Mouse (Mus musculus) adrenal gland, postnatal 4 days (tissue): Measurements from ENCODE around the gene Slc35c2. TPM values are rescaled to one million over a fixed set of nuclear protein-coding genes. Genes with fewer than 3 reads are reported as not detected.

ENCODE experiments used
- DNase-seq, 2 experiments: peaks; one replicate each; pipeline ENCODE4 v3.0.0; 2021 to 2022; ENCODE audit warnings: low spot score in 2 of 2, mixed read lengths in 2 of 2
- long read RNA-seq, 2 experiments: library from polyadenylated mRNA; stranded (forward); transcript quantifications; one replicate each; pipeline ENCODE4 v2.0.0; 2021
- total RNA-seq, 2 experiments: library from RNA; stranded (reverse); gene quantifications; 2 replicates each; pipeline ENCODE4 v1.2.3; 2021

Gene Slc35c2
- 10 to 100 TPM; 48.2 to 48.7 TPM for total RNA-seq
- long read RNA-seq, experiment 1, transcript Slc35c2-204 (10 exons, 2,008 nt): major isoform, 11 of 37 reads
- long read RNA-seq, experiment 1, partial matches to known transcripts: 6 of 37 reads
- long read RNA-seq, experiment 1, other reads (novel, unspliced or antisense): 20 of 37 reads
- long read RNA-seq, experiment 2, transcript Slc35c2-204 (10 exons, 2,008 nt): major isoform, 22 of 81 reads
- long read RNA-seq, experiment 2, partial matches to known transcripts: 20 of 81 reads
- long read RNA-seq, experiment 2, other reads (novel, unspliced or antisense): 38 of 81 reads

DNA sequence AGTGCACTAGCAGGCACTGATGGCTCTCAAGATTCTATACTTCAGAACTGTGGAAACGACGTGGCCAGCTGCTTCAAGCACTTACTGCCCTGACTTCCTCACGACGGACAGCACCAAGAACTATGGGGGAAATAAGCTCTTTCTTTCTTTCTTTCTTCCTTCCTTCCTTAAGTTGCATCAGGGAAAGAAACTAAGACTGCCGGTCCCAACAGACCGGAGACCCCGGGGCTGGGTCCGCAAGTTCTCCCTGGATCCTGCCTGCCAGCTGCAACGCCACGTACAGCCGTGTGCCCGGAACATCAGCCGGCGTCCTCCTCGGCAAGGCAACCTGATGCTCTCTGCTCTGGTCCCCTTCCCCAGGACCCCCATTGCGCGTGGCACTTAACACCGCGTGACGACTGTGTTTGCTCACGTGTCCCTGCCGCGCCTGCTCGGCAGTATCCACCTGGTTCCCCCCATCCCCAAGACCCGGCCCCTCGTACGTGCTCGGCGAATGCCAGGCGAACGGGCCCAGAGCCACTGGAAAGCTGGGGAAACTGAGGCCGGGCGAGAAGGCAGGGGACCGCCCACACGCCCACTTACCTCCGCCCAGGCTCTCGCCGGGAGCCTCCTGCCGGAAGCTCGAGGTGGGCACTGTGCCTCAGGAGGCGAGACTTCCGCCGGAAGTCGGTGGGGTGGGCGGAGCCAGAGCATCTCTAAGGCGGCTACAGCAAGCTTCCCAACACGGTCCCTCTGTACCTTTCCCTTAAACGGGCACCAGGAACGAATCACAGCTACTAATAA, at the start of gene Slc35c2:
Gene Slc35c2 (minus strand): TSS at position 668 of the 783 bp plus-strand sequence.
- DNase-seq: peak; percentile 75 to 85

DNA sequence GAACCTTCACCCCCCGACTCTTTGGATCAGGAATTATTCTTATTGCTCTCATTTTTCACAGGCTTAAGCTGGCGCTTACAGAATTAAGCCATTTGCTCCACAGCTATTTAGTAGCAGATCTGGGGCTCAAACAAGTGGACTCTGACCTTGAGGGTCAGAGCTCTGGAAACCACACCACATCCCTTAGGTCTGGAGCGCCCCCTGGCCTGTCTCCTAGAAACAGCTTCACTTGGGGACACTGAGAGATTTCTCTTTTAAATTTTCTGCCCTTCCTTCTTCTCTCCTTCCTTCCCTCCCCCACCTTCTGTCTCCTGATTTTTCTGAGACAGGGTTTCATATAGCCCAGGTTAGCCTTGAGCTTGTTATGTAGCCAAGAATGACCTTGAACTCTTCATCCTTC, 49.5 kb upstream of the Slc35c2 start:
- DNase-seq: peak in 1 of 2 experiments; percentile 30

DNA sequence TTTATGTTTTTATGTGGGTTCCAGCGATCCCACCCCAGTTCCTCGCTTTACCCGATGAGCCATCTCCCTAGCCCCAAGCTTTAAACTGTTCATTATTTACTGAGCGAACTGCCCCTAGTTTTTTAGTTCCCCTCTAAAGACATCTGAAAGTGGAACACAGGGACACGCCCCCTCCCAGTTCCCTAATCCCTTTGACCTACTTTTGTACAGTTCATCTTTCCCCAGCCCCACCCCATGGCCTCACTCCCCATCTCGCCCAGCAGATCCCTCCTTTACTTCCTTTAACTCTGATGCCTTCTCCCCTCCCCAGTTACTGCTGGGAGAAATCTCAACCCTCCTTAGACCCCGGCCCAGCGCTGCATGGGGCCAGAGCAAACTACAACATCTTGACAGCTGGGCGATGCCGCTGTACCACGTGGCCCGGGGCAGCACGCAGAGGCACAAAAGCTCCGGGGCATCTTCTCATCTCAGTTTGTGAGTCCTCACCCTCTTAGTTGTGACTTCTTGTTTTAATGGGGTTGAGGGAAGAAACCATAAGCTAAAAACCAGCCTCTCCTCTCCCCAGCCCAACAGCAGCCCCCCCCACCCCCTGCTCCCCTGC, 45.0 kb upstream of the Slc35c2 start:
- no peak for DNase-seq

DNA sequence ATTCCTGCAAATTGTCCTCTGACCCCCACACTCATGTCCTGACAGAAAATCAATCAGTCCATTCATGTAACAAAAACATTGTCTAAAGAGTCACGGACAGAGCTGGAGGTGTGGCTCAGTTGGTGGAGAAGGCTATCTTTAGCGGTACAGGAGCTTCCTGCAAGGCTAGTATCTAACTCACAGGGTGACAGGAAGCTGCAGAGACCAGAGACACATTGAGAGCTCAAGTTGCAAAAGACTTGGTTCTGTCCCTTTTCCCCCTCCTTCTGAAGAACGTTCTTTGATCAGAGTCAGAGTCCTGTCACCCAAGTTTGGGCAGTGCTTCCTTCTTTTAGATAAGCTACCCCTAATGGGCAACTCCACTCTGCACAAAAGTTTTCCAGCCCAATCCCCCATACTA, 42.0 kb upstream of the Slc35c2 start:
- no peak for DNase-seq

DNA sequence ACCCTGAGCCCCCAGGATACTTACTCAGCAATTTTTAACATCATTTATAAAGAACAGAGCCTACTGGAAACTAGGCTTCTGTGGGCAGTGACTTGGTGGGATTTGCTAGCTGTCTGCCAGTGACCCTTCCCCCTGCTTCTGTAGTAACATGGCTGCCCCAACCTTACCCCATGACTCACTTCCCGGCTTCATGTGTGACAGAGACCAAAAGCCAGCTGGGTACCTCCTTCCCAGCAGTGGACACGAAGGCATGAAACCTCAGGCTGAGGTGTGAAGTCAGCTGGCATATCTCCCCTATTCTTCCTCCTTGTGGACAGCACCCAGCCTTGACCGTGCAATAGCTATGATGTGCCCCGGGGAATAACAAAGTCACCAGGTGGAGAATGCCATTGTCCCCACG, 41.1 kb upstream of the Slc35c2 start:
- no peak for DNase-seq

DNA sequence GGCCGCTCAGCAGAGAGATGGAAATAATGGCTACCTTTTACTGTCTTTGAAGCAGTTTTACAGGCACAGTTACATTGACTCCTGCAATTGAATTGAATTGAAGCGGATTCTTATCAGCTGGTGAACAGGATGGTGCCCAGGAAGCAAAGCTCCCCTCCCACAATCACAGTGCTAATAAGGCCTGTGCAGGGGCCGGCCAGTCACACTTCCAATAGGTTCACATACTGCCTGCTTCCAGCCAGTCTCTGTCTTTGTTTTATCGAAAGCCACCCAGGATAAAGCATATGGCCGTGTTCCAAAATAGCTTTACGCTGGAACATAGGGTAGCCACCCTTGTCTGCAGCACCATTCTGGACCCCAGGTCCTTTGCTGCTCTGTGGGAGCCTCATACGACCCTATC, 39.7 kb upstream of the Slc35c2 start:
- no peak for DNase-seq

DNA sequence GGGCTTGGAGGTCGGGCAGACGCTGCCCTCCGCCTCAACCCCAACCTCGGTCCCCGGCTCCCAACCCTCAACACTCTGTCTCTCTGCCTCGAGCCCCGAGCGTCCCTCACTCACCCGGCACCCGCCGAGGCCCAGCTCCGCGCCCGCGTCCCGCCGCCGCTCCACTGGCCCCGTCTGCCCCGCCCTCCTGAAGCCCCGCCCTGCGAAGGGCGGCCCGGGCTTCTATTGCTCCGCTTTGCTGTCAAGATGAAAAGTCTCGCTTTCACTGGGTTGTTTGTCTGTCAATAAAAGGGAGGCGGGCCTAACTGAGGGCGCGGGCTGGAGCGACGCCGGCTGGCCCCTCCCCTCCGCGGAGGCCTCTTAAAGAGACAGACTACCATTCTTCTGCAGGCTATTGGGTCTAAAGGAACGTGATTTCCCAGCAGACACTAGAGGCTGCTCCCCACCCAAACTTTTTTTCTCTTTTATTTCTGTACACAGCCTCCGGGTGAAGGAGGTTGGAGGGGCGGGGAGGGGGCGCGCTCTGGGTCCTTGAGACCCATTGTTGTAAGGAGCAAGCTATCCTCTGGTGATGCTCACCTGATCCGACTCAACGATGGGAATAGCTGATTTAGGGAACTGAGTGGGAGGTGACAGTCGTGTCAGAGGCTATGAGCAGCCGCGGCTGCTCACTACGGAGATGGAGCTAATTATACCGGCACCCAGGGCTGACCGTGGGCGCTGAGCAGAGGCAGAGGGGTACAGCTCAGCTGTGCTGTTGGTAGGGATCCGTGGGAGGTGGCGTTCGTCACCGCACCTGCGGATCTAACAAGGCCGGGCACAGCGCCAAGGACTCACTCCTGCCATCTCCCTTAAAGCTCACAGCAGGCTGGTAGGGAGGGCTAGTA, 38.9 kb upstream of the Slc35c2 start, which contains the start of gene Elmo2:
Gene Elmo2 (minus strand): TSS at position 176 of the 887 bp plus-strand sequence.
- DNase-seq: peak; percentile 87 to 93

DNA sequence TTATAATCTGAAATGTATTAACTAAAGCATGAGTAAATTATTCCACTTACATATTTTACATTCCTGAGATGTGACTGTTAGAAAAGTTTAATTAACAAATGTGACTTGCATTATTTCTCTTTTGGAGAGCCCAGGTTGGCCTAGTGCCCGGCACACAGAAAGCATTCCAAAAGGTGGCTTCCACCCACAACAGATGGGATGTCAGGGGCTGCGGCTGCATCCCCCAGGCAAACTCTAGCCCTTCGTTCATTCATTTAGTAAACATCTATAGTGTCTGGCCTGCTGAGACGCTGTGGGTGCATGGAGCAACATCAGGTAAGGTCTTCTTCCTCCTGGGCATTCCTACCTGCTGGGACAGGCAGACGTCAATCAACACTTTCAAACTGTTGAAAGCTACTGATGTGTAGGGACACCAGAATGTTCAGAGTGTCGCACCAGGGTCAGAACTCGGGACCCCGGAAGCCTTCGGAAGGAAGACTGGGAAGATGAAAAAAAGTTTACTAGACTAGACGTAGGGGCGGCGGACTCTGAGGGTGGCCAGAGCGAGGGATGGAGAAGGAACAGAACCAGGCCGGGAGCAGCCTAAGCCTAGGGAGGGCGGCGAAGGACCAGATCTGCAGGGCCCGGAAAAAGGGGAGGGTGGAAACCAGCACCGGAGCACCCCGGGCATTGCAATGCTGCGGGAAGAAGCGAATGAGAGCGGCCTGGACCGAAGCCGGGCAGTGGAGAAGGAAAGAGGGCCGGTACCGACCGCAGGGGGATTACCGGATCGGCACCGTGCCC, 38.0 kb upstream of the Slc35c2 start:
- no peak for DNase-seq

DNA sequence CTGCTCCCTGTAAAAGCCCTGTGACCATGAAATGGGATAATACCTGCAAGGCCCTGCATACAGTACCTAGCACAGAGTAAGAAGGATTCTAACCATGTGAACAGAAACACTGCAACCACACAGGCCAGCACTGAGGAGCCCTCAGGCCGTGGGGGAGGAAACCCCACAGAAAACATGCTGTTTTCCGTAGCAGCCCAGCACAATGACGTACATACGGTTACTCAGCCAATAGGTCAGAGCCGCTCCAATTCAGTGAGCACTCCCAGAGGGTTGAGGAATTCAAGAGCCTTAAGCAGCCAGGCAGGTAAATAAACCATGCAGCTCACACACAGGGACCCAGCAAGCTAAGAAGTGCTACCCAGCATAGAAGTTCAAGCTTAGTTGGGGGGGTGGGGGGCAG, 36.3 kb upstream of the Slc35c2 start:
- DNase-seq: no peak

DNA sequence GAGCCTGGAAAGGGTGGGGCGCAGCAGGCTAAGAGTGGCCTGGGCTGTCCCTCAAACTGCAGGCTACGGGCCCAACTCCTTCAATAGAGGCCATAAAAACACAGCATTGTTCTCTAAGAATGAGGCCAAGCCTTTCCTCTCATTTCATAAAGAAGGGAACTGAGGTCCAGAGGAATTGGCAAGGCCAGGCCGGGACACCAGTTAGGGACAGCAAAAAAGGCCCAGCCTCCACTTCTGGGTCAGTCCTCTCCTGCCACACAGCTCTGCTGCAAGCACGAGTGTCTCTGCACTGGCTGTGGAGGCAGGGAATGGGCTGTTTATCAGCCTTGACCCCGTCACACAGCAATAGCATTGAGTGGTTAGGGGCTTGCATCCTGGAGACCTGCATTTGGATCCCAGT, 35.8 kb upstream of the Slc35c2 start:
- no peak for DNase-seq

DNA sequence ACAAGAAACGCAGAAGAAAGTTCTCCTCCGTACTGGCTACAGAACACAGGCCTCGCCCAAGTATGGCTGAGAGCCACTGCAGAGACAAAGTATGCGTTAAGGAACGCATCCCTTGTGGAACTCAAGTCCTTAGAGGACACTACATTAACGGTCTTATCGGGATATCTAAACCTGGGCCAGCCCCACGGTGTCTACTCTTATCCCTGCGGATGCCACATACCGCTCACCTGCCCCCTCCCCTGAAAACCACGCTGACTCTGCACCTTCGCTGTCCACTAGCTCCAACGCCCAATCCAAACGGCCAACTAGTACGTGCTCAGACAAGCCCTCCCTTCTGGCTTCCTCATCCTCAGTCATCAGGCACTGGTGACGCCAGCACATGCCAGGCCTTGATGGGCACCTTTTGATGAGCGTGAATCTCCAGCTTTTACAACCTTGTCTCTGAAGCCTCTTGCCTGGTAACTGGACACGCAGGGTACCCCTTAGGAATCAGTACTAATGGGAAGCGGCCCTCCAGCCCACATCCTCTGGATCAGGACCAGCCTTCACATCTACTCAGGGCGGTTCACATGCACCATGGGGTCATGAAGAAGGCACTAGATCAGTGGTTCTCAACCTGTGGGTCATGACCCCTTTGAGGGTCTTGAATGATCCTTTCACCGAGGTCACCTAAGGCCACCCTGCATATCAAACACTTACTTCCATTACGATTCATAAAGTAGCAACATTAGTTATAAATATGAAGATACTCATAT, 34.5 kb upstream of the Slc35c2 start:
- DNase-seq: no peak

DNA sequence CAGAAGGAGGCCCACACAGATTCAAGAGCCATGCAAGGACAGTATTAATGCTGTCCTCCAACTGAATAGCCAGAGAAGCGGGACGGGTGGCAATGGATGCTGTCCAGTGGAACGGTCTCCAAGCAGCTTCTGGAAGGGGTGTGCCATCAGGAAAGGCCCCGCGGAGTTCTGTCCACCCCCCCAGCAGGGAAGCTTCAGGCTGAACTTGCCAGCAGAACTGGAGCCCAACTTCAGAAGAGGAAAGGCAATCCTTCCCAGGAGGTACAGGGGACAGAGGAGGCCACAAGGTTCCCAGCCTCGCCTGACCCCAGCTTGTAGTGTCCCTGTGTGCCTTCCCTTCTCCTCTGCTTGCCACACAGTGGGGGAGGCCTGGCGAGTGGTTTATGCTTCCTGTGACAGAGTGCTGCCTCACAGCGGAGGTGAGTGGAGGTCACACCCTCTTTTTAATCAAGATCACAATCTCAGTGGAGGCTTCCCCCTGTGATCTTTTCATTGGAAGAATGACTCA, 33.8 kb upstream of the Slc35c2 start:
- no peak for DNase-seq

DNA sequence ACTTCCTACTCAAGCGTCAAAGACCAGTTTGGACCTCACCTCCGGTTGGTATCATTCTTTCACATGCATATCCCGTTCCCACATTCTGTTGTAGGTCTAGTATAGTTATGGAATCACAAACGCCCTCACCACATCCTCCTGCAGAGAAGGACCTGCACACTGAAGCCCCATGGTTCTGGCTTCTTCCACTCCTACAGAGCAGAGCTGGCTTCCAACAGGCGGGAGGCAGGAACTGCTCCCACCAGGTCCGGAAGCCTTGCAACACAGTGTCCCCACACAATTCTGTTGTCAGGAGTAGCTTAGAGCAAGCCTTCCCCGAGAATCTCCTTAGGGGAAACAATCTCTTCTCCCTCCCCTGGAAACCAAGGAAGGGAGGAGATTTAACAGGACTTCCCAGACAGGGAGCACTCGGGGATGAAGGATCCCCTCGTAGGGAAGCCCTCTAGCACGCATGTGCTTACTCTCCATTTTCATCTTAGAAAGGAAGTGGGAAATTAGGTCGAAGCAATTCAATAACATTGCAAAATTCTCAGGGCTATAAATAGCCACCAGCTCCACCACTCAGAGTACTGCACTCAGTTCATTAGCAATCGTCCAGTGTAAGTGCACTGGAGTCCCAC, 33.0 kb upstream of the Slc35c2 start:
- peak in 1 of 2 experiments; percentile 17 for DNase-seq

DNA sequence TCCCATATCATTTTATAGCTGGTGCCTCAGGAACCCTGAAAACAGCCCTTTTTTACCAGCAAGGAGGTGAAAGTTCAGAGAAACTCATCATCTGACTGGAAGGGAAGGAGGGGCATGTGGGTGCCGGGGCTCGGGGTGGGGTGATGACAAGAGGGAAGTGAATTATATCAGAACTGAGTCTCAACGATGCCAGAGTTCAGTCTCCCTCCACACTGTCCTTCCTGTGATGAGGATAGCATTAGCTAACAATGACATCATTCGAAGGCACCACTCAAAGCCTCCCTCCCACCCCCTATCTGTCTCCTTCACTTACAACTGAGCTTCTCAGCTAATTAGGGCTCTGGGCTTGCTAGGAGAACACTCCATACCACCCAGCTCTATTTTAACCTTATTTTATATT, 31.8 kb upstream of the Slc35c2 start:
- no peak for DNase-seq

DNA sequence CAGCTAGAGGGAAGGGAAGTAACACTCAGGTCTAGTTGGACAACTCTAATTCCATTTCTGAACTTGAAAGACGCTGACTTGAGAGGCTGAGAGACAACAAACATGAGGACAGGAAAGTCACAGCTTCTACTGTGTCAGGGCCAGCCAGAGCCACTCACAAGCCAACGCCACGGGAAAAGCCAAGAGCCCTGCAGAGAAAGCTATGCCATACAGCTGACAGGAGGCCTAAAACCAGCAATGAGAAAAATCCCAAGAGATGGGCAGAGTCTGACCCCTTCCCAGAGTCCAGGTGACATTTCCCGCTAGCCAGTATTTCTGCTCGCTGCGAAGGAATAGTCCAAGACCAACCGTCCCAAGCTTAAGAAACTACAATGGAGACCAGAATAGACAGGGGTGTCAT, 31.3 kb upstream of the Slc35c2 start:
- DNase-seq: no peak

DNA sequence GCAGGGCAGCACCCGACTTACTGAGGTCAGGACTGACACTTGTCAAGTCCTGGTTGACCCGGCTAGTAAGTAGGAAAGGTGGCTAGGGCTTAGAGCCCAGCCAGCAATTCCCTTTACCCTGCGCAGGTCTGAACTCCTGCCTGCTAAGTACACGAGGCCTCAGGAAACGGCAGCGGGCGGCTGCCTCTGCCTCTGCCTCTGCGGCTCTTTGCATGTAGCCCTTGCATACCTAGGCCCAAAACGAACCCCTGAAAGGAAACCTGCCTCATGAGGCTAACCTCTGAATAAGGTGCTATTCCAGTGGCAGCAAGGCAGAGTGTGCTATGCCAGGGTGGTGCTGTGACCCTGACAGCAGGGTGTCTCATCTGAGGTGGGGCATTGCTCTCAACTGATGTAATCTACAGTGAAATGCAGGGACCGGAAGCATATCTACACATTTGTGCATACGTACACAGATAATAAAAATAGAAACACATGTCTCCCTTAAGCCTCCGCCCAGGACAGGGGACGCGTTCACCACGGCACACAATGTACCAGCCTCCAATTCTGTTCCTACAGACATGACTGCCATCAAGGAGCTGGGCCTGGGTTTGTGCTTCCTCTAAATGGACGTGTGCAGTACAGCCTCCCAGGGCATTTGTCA, 30.1 kb upstream of the Slc35c2 start:
- no peak for DNase-seq

DNA sequence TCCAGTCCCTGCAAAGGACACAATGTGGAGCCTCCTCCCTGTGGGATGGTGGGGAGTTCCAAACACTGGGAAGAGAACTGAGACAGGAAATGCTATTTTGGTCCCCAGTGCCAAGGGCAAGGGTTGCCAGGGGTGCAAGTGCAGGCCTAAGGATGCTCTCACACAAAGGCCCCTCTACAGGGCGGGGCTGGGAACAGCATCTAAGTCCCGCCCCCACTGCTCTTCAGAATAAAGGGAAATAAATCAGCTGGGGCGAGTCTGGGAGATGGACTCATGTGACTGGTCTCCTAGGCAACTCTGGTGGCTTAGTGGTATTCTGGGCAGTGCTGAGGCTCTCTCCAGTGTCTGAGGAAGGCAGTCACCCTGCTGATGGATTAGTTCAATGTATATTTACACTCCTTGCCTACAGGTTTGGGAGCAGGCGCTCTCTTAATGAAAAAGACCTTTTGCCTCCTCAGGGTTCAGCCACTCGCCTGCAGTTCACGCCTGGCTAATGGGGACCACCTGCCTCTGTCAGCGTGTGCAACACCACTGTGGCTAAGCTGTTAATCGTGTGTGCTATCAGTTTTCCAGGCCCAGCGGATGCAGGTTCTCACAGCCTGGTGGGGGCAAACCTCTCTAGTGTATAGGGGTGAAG, 29.3 kb upstream of the Slc35c2 start:
- peak in 1 of 2 experiments; percentile 28 for DNase-seq

DNA sequence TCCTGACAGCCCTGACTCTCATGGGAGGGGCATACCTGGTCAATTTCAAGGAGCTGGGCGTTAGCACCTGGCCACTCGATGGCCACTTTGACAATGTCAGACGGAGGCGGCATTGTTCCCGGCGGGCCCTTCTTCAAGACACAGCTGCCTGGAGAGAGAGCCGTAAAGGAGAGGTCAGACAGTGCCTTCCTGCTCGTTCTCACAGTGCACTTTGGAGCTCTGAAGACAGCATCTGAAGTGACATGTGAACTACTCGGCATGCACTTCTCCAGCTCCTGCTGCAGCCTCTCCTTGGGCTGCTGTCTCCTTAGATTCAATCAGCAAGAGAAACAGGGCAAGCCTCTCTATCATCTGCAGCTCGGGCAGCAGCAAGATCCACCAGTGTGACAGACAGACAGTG, 28.5 kb upstream of the Slc35c2 start:
- no peak for DNase-seq
